Mouse (Mus musculus): ENCODE measurements around the gene Kcna10. TPM values are rescaled to one million over a fixed set of nuclear protein-coding genes. Genes with fewer than 3 reads are reported as not detected.

Kcna10 gene
- not detected in 4 replicates for total RNA-seq (2023)

GRCm38 (mm10) chr3:107182756-107183155 is at the start of gene Kcna10:
Gene Kcna10 (plus strand): TSS chr3:107183056.

GRCm38 (mm10) chr3:107221608-107222007 is 38.8 kb downstream of the Kcna10 start, which contains the start of gene Cym:
Gene Cym (minus strand): TSS chr3:107221732.

GRCm38 (mm10) chr3:107230527-107230926 is 47.7 kb downstream of the Kcna10 start, which contains the start of gene A630076J17Rik:
Gene A630076J17Rik (plus strand): TSS chr3:107230614.

GRCm38 (mm10) chr3:107239607-107240006 is 56.8 kb downstream of the Kcna10 start, which contains the start of gene Prok1:
Gene Prok1 (minus strand): TSS chr3:107239707.

Other genes with a start within 250 kb of the Kcna10 start
- gene Kcna3, start 146.9 kb upstream of the Kcna10 start, total RNA-seq (2023) = 42.9 to 51.2 TPM (median 47.9 TPM) in 4 replicates
- gene Kcna2, start 81.9 kb upstream of the Kcna10 start, total RNA-seq (2023) = 0.14 to 0.33 TPM (median 0.26 TPM) in 4 replicates
- not detected in 4 replicates for gene Cym, start 38.7 kb downstream of the Kcna10 start, total RNA-seq (2023)
- not detected in 4 replicates for gene A630076J17Rik, start 47.6 kb downstream of the Kcna10 start, total RNA-seq (2023)
- gene Prok1, start 56.7 kb downstream of the Kcna10 start, total RNA-seq (2023) = not detected in 4 replicates
- gene Lamtor5, start 95.8 kb downstream of the Kcna10 start, total RNA-seq (2023) = 42.3 to 48.3 TPM (median 44.5 TPM) in 4 replicates
- gene Slc16a4, start 108.2 kb downstream of the Kcna10 start, total RNA-seq (2023) = 0.45 to 0.85 TPM (median 0.78 TPM) in 4 replicates
- 69.3 to 73.0 TPM (median 71.8 TPM) in 4 replicates for gene Rbm15, start 150.6 kb downstream of the Kcna10 start, total RNA-seq (2023)